Mouse (Mus musculus) hindbrain, embryonic 16.5 days (tissue): ENCODE data around the gene Rin3. TPM values are rescaled to one million over a fixed set of nuclear protein-coding genes. Genes with fewer than 3 reads are reported as not detected.

Experiments used
- ATAC-seq: fragments of 200-750 bp; cut with Nextera tagmentation; 2 replicates; pipeline ENCODE4 v1.8.0; 2017; ENCODE audit warnings: moderate TSS enrichment, moderate library complexity
- H3K27ac ChIP-seq: fragments of 300-500 bp; sonication (generic); 2 replicates; pipeline ENCODE4 v1.5.1; 2014; ENCODE audit warnings: low read depth, mild to moderate bottlenecking, control low read depth, low read length, moderate library complexity
- H3K27me3 ChIP-seq: fragments of 300-500 bp; sonication (generic); replicated peaks from 2 replicates; pipeline ENCODE4 v1.6.1; 2014; ENCODE audit warnings: low read length; ENCODE audit not compliant: control insufficient read depth, insufficient read depth
- H3K36me3 ChIP-seq: fragments of 300-500 bp; sonication (generic); 2 replicates; pipeline ENCODE4 v1.6.1; 2014; ENCODE audit warnings: mild to moderate bottlenecking, low read length, moderate library complexity, mixed read lengths; ENCODE audit not compliant: control insufficient read depth, insufficient read depth
- H3K4me1 ChIP-seq: fragments of 300-500 bp; sonication (generic); 2 replicates; pipeline ENCODE4 v1.6.1; 2014; ENCODE audit warnings: low read depth, low read length; ENCODE audit not compliant: control insufficient read depth, insufficient read depth
- H3K4me2 ChIP-seq: fragments of 300-500 bp; sonication (generic); 2 replicates; pipeline ENCODE4 v1.6.1; 2014; ENCODE audit warnings: mild to moderate bottlenecking, low read length, control low read depth, moderate library complexity
- H3K4me3 ChIP-seq: fragments of 300-500 bp; sonication (generic); 2 replicates; pipeline ENCODE4 v1.5.1; 2014; ENCODE audit warnings: mild to moderate bottlenecking, low read length, control low read depth, moderate library complexity
- H3K9ac ChIP-seq: fragments of 300-500 bp; sonication (generic); 2 replicates; pipeline ENCODE4 v1.6.1; 2014; ENCODE audit warnings: low read depth, mild to moderate bottlenecking, control low read depth, low read length, moderate library complexity
- H3K9me3 ChIP-seq: fragments of 300-500 bp; sonication (generic); 2 replicates; pipeline ENCODE4 v1.6.1; 2014; ENCODE audit warnings: mild to moderate bottlenecking, low read length, moderate library complexity; ENCODE audit not compliant: control insufficient read depth
- WGBS: fragments of 180-500 bp; shearing (Covaris S2); extraction: QIAGEN DNeasy Blood & Tissue Kit; methylation state at CpG from one replicate; pipeline ENCODE4 v1.1.7; 2014; 5-methylcytosine and 5-hydroxymethylcytosine counted together
- polyA plus RNA-seq: library from polyadenylated mRNA; unstranded; fragments of >200 nt; fragmentation: Nextera tagmentation; extraction: Ambion mirVana; gene quantifications from 2 replicates; pipeline ENCODE4 v1.2.1, GENCODE M21; 2015

The Rin3 gene
- polyA plus RNA-seq, 1 experiment from 2014 or later: 2.6 TPM

DNA sequence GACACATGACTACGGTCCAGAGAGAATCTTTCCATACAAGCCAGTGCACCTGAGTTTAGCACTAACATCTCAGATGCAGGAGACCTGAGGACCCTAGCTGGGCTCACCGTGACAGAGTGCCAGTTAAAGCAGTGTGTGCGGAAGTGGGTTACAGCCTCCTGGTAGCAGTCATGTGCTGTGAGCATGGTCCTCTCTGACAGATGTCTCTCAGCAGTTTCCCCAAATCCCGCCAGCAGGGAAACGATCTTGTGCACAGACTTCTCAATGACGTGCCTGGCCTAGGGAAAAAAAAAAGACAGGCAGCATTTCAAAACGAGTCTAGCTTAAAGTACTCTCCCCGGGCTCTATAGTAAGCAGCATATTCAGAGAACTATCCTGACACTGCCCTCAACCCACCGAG is 112.7 kb downstream of the Rin3 start:
- H3K9ac ChIP-seq: no peak overlapping the region
- no peaks in the 10 kb centered on the region for H3K9me3 ChIP-seq
- no peaks in the 10 kb centered on the region for H3K27me3 ChIP-seq
- 56% methylated on average over 9 of the region's 9 CpGs for WGBS
- no peak overlapping the region for H3K27ac ChIP-seq
- ATAC-seq: no peak
- no peak overlapping the region for H3K4me2 ChIP-seq
- H3K36me3 ChIP-seq: peaks cover 26% of the 10 kb centered on the region
- H3K4me1 ChIP-seq: no peaks in the 10 kb centered on the region
- H3K4me3 ChIP-seq: no peak overlapping the region

DNA sequence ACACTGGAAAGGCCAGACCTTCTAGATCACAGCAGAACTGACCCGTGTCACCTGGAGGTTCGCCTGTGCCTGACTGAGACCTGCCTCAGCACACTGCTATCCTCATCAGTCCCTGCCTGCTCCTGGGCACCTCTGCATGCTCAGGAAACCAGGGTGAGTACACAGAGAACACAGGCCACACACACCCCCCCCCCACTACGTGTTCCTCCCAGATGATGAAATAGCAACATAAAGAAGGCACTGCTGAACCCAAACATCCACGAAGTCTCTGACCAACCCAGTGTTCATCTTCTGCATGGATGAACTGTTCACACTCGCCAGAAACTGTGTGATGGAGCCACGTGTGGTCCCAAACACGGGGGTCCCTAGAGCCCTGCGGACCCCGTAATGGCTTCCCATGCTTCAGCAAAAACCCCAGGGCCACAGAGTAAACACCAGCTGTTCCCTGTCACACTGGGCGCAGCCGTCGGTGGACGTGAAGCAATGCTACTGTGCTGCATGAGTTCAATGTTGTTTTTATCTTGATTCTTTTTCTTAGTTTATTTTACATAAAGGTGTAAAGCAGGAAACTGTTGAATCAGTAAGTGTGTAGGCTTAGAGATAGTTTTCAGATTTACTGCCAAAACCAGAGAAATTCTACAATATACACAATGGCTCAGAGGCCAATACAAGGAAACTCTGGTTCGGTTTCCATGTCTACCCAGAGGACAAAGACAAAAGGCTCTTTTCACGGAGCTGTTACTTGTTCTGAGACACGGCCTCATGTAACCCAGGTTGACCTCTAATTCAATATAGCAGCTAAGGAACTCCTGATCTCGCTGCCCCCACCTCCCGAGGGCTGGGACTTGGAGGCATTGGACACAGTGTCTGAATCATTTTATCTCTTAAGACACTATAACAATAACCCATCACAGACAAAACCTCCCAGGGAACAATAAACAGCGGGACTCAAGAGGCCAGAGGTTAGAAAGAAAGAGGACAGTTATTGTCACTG is 113.4 kb downstream of the Rin3 start:
- Histone ChIP-seq H3K36me3 (peaks cover 32% of the 10 kb centered on the region), H3K4me2 (no peak overlapping the region), H3K4me1 (no peaks in the 10 kb centered on the region), H3K9me3 (no peaks in the 10 kb centered on the region), H3K27ac (no peak overlapping the region), H3K9ac (no peak overlapping the region), H3K27me3 (no peaks in the 10 kb centered on the region), H3K4me3 (no peak overlapping the region)
- no peak for ATAC-seq
- 17% methylated on average over 19 of the region's 19 CpGs for WGBS

DNA sequence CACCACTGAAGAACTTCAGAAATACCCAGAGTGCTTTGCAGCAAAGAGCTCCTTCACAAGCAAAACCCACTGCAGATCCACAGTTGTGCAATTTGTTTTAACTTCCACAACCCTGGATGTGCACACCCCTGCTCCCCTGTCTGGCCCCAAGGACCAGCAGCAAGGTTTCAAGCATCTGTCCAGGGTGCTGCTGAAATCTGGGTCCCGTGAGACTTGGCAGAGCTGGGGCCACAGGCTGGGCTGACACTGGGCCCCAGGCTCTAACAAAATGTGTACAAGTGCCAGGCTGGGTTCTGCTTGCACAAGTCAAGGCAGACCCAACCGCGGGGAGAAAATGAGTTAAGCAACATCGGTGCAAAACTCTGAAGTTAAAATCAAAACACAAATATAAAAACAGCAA is 115.7 kb downstream of the Rin3 start:
- no peak for ATAC-seq
- WGBS: 89% methylated on average over 4 of the region's 4 CpGs
- H3K4me2 ChIP-seq: no peak overlapping the region
- no peaks in the 10 kb centered on the region for H3K27me3 ChIP-seq
- no peaks in the 10 kb centered on the region for H3K9me3 ChIP-seq
- no peak overlapping the region for H3K4me3 ChIP-seq
- H3K9ac ChIP-seq: no peak overlapping the region
- peaks cover 47% of the 10 kb centered on the region for H3K36me3 ChIP-seq
- no peaks in the 10 kb centered on the region for H3K4me1 ChIP-seq
- no peak overlapping the region for H3K27ac ChIP-seq

DNA sequence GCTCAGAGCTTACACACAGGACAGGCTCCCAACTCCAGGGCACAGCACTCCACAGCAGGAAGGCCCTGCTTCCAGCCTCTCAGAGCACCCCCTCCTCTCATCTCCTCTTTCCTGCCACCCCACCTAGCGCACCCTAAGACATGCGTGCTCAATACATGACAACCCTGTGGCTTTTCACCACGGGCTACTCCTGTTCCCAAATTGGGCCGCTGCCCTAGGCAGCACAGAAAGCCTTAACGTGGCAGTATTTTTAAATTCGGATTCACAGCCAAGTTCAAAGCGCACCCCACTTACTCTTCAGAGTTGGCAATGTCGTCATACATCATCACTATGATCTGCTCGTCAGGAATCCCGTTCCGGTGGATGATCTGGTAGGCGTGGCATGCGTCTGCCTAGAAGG is 130.3 kb downstream of the Rin3 start:
- Histone ChIP-seq H3K4me2 (no peak overlapping the region), H3K27me3 (no peaks in the 10 kb centered on the region), H3K4me3 (no peak overlapping the region), H3K27ac (no peak overlapping the region), H3K36me3 (peaks cover 3% of the 10 kb centered on the region; the same call in 1 of the 2 replicates), H3K9ac (no peak overlapping the region), H3K9me3 (no peaks in the 10 kb centered on the region), H3K4me1 (no peaks in the 10 kb centered on the region; the same call in 1 of the 2 replicates)
- no peak for ATAC-seq
- WGBS: 87% methylated on average over 13 of the region's 13 CpGs

DNA sequence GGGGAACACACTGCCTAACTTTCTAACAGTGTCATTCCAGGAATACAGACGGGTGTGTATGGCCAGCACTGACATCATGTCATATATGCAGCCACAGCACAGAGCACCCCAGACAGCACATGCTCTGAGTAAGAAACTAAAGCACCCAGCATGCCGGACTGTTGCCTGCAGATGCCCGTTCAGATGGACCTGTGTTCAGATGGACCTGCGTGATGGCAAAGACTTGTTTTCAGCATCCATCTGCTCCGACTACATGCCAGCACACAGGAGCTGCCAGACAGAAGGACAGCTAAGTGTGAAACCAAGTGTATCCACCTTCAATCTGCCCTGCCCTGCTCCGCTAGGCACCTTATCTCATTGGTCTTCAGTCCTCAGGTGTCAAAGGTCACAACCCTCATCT is 131.8 kb downstream of the Rin3 start:
- Histone ChIP-seq H3K4me3 (no peak overlapping the region), H3K27ac (no peak overlapping the region), H3K9me3 (no peaks in the 10 kb centered on the region), H3K27me3 (no peaks in the 10 kb centered on the region), H3K4me1 (peaks cover 2% of the 10 kb centered on the region; the same call in 1 of the 2 replicates), H3K4me2 (no peak overlapping the region), H3K9ac (no peak overlapping the region), H3K36me3 (peaks cover 3% of the 10 kb centered on the region; the same call in 1 of the 2 replicates)
- no peak for ATAC-seq
- 93% methylated on average over 6 of the region's 6 CpGs for WGBS

DNA sequence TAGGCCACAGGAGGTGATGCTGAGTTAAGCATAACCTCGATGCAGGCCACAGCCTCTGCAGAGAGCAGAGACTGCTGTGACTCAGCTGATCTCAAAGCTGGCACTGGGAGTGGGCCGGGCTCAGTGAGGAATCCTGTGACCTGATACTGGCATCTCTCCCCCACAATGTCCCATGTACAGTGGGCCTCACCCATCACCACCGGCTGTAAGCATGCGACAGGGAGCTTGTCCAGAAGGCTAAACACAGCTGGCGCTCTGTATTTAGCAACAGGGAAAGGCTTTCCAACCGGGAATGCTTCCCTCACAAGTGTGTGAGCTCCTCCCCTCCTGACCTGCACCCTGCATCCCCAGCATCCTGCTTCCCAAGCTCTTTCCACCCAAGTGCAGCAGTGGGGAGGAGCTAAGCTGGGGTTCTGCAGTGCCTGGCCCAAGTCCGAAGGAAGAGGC is 133.6 kb downstream of the Rin3 start:
- no peak overlapping the region for H3K4me2 ChIP-seq
- no peak overlapping the region for H3K9ac ChIP-seq
- H3K27ac ChIP-seq: no peak overlapping the region
- H3K4me3 ChIP-seq: no peak overlapping the region
- H3K4me1 ChIP-seq: peaks cover 4% of the 10 kb centered on the region; the same call in 1 of the 2 replicates
- WGBS: 44% methylated on average over 7 of the region's 7 CpGs
- H3K9me3 ChIP-seq: no peaks in the 10 kb centered on the region
- peaks cover 3% of the 10 kb centered on the region; the same call in 1 of the 2 replicates for H3K36me3 ChIP-seq
- ATAC-seq: no peak
- no peaks in the 10 kb centered on the region for H3K27me3 ChIP-seq

DNA sequence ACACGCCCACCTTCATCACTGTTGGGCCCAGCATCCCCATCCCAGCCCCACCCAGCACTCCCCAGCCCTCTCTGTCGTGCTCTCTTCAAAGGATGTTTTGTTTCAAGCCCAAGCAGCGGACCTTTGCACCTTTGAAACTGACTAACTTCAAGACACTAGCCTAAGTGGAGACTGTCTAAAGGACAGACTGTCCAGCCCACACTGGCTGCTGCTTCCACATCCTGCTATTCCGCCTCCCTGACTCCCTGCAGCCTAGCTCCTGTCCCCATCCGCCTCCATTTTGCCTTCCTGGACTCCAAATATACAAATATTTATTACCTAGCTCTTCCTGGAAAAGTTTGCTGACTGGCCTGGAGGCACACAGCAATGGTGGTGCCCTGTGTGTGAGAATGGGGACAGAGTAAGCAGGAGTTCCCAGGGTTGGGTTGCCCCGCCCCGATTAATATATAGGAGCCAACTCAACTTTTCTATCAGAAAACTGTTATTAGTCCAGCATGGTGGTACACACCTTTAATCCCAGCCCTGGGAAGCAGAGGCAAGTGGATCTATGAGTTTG is 134.2 kb downstream of the Rin3 start:
- H3K9ac ChIP-seq: no peak overlapping the region
- ATAC-seq: no peak
- H3K4me1 ChIP-seq: peaks cover 4% of the 10 kb centered on the region; the same call in 1 of the 2 replicates
- peaks cover 3% of the 10 kb centered on the region; the same call in 1 of the 2 replicates for H3K36me3 ChIP-seq
- no peaks in the 10 kb centered on the region for H3K27me3 ChIP-seq
- H3K9me3 ChIP-seq: no peaks in the 10 kb centered on the region
- 72% methylated on average over 7 of the region's 7 CpGs for WGBS
- H3K4me3 ChIP-seq: no peak overlapping the region
- H3K27ac ChIP-seq: no peak overlapping the region
- no peak overlapping the region for H3K4me2 ChIP-seq

DNA sequence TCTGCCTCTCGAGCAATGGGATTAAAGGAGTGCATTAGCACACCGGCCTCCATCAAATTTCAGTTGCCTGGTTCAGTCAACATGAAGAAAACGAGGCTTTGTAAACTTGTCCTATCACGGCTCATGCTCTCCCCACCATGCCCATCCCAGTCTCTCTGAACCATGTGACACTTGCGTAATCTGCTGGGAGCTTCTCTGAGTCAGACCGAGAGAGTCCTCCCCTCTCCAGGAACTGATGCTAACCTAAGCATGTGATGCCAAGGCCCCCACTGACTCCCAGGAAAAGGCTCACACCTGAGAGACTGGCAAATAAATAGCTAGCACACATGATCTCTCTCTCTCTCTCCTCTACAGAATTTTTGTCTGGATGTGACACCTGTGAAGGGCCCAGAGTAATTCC is 134.9 kb downstream of the Rin3 start:
- H3K9me3 ChIP-seq: no peaks in the 10 kb centered on the region
- WGBS: 94% methylated on average over 6 of the region's 6 CpGs
- H3K36me3 ChIP-seq: peaks cover 5% of the 10 kb centered on the region
- H3K27ac ChIP-seq: no peak overlapping the region
- ATAC-seq: no peak
- peaks cover 4% of the 10 kb centered on the region; the same call in 1 of the 2 replicates for H3K4me1 ChIP-seq
- H3K9ac ChIP-seq: no peak overlapping the region
- H3K4me3 ChIP-seq: no peak overlapping the region
- H3K4me2 ChIP-seq: no peak overlapping the region
- no peaks in the 10 kb centered on the region for H3K27me3 ChIP-seq

DNA sequence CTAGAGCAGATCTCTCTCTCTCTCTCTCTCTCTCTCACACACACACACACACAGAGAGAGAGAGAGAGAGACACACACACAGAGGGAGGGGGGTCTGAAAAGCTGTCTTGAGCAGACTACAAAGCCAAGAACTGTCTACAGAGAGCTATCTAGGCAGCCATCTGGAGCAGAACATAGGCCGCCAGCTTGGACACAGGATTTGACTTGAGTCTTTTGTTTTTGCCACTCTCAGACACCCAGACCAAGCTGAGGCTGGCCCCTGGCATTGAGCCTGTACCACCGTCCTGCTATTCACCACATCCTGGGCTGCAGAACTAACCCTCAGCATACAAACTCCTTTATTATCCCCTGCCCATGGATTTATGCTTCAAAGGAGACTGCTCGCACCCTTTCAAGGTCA is 136.7 kb downstream of the Rin3 start:
- ATAC-seq: peak; percentile 86

More for the DNA sequence above, 136.7 kb downstream of the Rin3 start:
- no peak overlapping the region for H3K9ac ChIP-seq
- H3K4me1 ChIP-seq: peaks cover 4% of the 10 kb centered on the region; the same call in 1 of the 2 replicates
- no peak overlapping the region for H3K4me3 ChIP-seq
- H3K9me3 ChIP-seq: no peaks in the 10 kb centered on the region
- H3K36me3 ChIP-seq: peaks cover 8% of the 10 kb centered on the region
- 15% methylated on average over 3 of the region's 3 CpGs for WGBS
- no peak overlapping the region for H3K4me2 ChIP-seq
- no peaks in the 10 kb centered on the region for H3K27me3 ChIP-seq
- peak overlapping the region; percentile 66 for H3K27ac ChIP-seq
